ENCODE assay signal across 8 mouse cellular contexts in genomic region chr8:72220758-72221157, GRCm38 (mm10). TPM values are rescaled to one million over a fixed set of nuclear protein-coding genes. Genes with fewer than 3 reads are reported as not detected.
DNase-seq lines count a peak whose midpoint lies in the region; ATAC-seq lines count a peak whose summit lies in the region.

No protein-coding gene starts in this region.

- ATAC-seq in forebrain, embryonic 13.5 days: no peak
- ATAC-seq in liver, embryonic 12.5 days: no peak

- H3K27ac ChIP-seq in forebrain, embryonic 13.5 days: no peak overlapping the region
- H3K27ac ChIP-seq in liver, embryonic 12.5 days: peak overlapping the region; percentile 92; the same call in 1 of the 2 replicates

- H3K36me3 ChIP-seq in forebrain, embryonic 13.5 days (ENCODE audit: poor library complexity, severe bottlenecking): peaks cover 30% of the 10 kb centered on the region
- peaks cover 37% of the 10 kb centered on the region for H3K36me3 ChIP-seq in liver, embryonic 12.5 days

- WGBS in forebrain, embryonic 13.5 days: 87% methylated on average over 4 of the region's 4 CpGs
- 75% methylated on average over 4 of the region's 4 CpGs for WGBS in liver, embryonic 12.5 days (ENCODE audit: insufficient replicate concordance)

- peaks cover 10% of the 10 kb centered on the region for H3K4me1 ChIP-seq in forebrain, embryonic 13.5 days
- peaks cover 19% of the 10 kb centered on the region for H3K4me1 ChIP-seq in liver, embryonic 12.5 days

- H3K9me3 ChIP-seq in forebrain, embryonic 13.5 days (replicated peaks): no peaks in the 10 kb centered on the region
- H3K9me3 ChIP-seq in liver, embryonic 12.5 days (replicated peaks): no peaks in the 10 kb centered on the region

- DNase-seq in embryo, embryonic 11 days: peak; percentile 8
- no peak for DNase-seq in embryo, embryonic 10.5 days (ENCODE audit: low spot score)
- peak; percentile 53 for DNase-seq in 416B (ENCODE audit: low read depth)
- no peak for DNase-seq in ovary, postnatal 14 days (ENCODE audit: low spot score)
- no peak for DNase-seq in ovary, postnatal 10 days (ENCODE audit: low spot score)
- no peak for DNase-seq in right cerebral cortex, postnatal 4 days

- H3K4me2 ChIP-seq in forebrain, embryonic 13.5 days: peak overlapping the region; percentile 82
- peak overlapping the region; percentile 89 for H3K4me2 ChIP-seq in liver, embryonic 12.5 days

- H3K4me3 ChIP-seq in forebrain, embryonic 13.5 days: peak overlapping the region; percentile 64
- peak overlapping the region; percentile 92 for H3K4me3 ChIP-seq in liver, embryonic 12.5 days

- peaks cover 13% of the 10 kb centered on the region for H3K27me3 ChIP-seq in forebrain, embryonic 13.5 days
- no peaks in the 10 kb centered on the region for H3K27me3 ChIP-seq in liver, embryonic 12.5 days (replicated peaks)

- H3K9ac ChIP-seq in forebrain, embryonic 13.5 days: peak overlapping the region; percentile 75; the same call in 1 of the 2 replicates
- H3K9ac ChIP-seq in liver, embryonic 12.5 days: peak overlapping the region; percentile 90

RNA-seq across cellular contexts. Expression of gene Fam32a, which starts 1.2 kb away (rescaled TPM):
- 103 and 108 TPM in 2 replicates for polyA plus RNA-seq in forebrain, embryonic 13.5 days (2015; fragmentation: Nextera tagmentation; extraction: Ambion mirVana)
- 42.7 and 43.0 TPM in 2 replicates for polyA plus RNA-seq in liver, embryonic 12.5 days (2016; fragmentation: Nextera tagmentation; extraction: Ambion mirVana)

RNA-seq across cellular contexts. Expression of gene Gm11034, which starts 7.3 kb away (rescaled TPM):
- polyA plus RNA-seq in forebrain, embryonic 13.5 days (2015; fragmentation: Nextera tagmentation; extraction: Ambion mirVana): not detected in 2 replicates
- polyA plus RNA-seq in liver, embryonic 12.5 days (2016; fragmentation: Nextera tagmentation; extraction: Ambion mirVana): not detected in 2 replicates

RNA-seq across cellular contexts. Expression of gene Cib3, which starts 8.1 kb away (rescaled TPM):
- polyA plus RNA-seq in forebrain, embryonic 13.5 days (2015; fragmentation: Nextera tagmentation; extraction: Ambion mirVana): not detected in 2 replicates
- not detected in 2 replicates for polyA plus RNA-seq in liver, embryonic 12.5 days (2016; fragmentation: Nextera tagmentation; extraction: Ambion mirVana)

RNA-seq across cellular contexts. Expression of gene Ap1m1, which starts 19.1 kb away (rescaled TPM):
- 211 and 235 TPM in 2 replicates for polyA plus RNA-seq in forebrain, embryonic 13.5 days (2015; fragmentation: Nextera tagmentation; extraction: Ambion mirVana)
- polyA plus RNA-seq in liver, embryonic 12.5 days (2016; fragmentation: Nextera tagmentation; extraction: Ambion mirVana): 80.9 and 85.0 TPM in 2 replicates

RNA-seq across cellular contexts. Expression of gene Hsh2d, which starts 31.3 kb away (rescaled TPM):
- not detected in 2 replicates for polyA plus RNA-seq in forebrain, embryonic 13.5 days (2015; fragmentation: Nextera tagmentation; extraction: Ambion mirVana)
- polyA plus RNA-seq in liver, embryonic 12.5 days (2016; fragmentation: Nextera tagmentation; extraction: Ambion mirVana): 0.28 and 0.32 TPM in 2 replicates

Comparison
In these comparisons a context has a peak if more than half of its experiments do, and no peak if none do; other contexts are left out.
1. DNase-seq: peak in embryo, embryonic 11 days (single experiment) and 416B (single experiment); none in embryo, embryonic 10.5 days (single experiment), ovary, postnatal 14 days (single experiment), ovary, postnatal 10 days (single experiment) and right cerebral cortex, postnatal 4 days (single experiment).